Mouse (Mus musculus) lung, postnatal 0 days (tissue): ENCODE results near the gene Itgb5.

Source experiments
- CTCF ChIP-seq: IDR thresholded peaks from 2 replicates; pipeline ENCODE4 v1.5.1; 2016; ENCODE audit warnings: antibody characterized with exemption, mild to moderate bottlenecking
- EP300 ChIP-seq: IDR thresholded peaks from 2 replicates; pipeline ENCODE4 v1.6.1; 2016; ENCODE audit warnings: antibody characterized with exemption, mild to moderate bottlenecking, control low read depth

DNA sequence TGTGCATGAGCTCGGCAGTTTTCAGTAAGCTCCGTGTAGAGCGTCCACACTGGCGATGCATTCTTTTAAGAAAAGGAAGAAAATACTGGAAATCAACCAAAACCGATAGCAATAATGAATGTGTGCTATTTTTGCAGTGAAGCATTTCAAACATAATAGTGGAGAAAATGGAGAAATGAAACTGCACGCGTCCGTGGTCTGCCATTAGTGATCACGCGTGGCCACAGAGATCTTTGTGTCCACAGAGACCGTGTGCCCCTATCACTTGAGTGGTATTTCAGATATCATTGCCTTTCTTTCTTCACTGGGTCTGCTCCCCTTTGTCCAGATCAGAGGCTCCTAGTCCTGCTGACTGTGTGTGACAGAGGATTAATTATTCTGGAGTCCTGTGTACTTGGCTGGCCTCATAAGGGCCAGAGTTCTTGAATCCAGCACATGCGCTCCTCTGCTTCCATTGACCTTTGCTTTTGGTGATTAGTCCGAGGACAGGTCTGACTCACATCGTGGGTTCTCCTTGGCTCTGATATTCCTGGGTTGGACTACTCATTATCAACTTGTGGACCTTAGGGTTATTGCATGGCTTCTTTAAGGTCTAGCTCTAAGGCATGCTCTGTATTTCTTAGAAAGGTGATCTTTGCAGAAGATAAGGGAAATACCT lies 56.3 kb downstream of the Itgb5 start:
- TF ChIP-seq CTCF (no peak), EP300 (no peak)
